Mouse (Mus musculus) midbrain, embryonic 13.5 days (tissue): ENCODE measurements at regions not wholly inside any gene's neighbourhood (a gene's known extent, or its start where the extent isn't known, plus 50 kb on each side); places are given as distances from the start of the nearest gene placed in this dataset.

Experiments used
- ATAC-seq: fragments of 200-750 bp; cut with Nextera tagmentation; 2 replicates; pipeline ENCODE4 v1.8.0; 2017; ENCODE audit warnings: mild to moderate bottlenecking, moderate TSS enrichment, moderate library complexity
- H3K27ac ChIP-seq: fragments of 300-500 bp; sonication (generic); 2 replicates; pipeline ENCODE4 v1.5.1; 2015; ENCODE audit warnings: inconsistent platforms, mild to moderate bottlenecking, moderate library complexity
- H3K27me3 ChIP-seq: fragments of 300-500 bp; sonication (generic); 2 replicates; pipeline ENCODE4 v1.6.1; 2015; ENCODE audit warnings: mild to moderate bottlenecking, inconsistent platforms
- H3K36me3 ChIP-seq: fragments of 300-500 bp; sonication (generic); 2 replicates; pipeline ENCODE4 v1.6.1; 2015; ENCODE audit warnings: mild to moderate bottlenecking, inconsistent platforms
- H3K4me1 ChIP-seq: fragments of 300-500 bp; sonication (generic); replicated peaks from 2 replicates; pipeline ENCODE4 v1.6.1; 2015; ENCODE audit warnings: inconsistent platforms
- H3K4me2 ChIP-seq: fragments of 300-500 bp; sonication (generic); replicated peaks from 2 replicates; pipeline ENCODE4 v1.6.1; 2015; ENCODE audit warnings: moderate library complexity, mild to moderate bottlenecking, inconsistent platforms
- H3K4me3 ChIP-seq: fragments of 300-500 bp; sonication (generic); replicated peaks from 2 replicates; pipeline ENCODE4 v1.5.1; 2015; ENCODE audit warnings: mild to moderate bottlenecking, inconsistent platforms
- H3K9ac ChIP-seq: fragments of 300-500 bp; sonication (generic); replicated peaks from 2 replicates; pipeline ENCODE4 v1.6.1; 2015; ENCODE audit warnings: mild to moderate bottlenecking, inconsistent platforms
- H3K9me3 ChIP-seq: fragments of 300-500 bp; sonication (generic); 2 replicates; pipeline ENCODE4 v1.6.1; 2016; ENCODE audit warnings: mild to moderate bottlenecking, inconsistent platforms
- WGBS: fragments of 180-500 bp; shearing (Covaris S2); methylation state at CpG from one replicate; pipeline ENCODE4 v1.1.7; 2015; 5-methylcytosine and 5-hydroxymethylcytosine counted together

DNA sequence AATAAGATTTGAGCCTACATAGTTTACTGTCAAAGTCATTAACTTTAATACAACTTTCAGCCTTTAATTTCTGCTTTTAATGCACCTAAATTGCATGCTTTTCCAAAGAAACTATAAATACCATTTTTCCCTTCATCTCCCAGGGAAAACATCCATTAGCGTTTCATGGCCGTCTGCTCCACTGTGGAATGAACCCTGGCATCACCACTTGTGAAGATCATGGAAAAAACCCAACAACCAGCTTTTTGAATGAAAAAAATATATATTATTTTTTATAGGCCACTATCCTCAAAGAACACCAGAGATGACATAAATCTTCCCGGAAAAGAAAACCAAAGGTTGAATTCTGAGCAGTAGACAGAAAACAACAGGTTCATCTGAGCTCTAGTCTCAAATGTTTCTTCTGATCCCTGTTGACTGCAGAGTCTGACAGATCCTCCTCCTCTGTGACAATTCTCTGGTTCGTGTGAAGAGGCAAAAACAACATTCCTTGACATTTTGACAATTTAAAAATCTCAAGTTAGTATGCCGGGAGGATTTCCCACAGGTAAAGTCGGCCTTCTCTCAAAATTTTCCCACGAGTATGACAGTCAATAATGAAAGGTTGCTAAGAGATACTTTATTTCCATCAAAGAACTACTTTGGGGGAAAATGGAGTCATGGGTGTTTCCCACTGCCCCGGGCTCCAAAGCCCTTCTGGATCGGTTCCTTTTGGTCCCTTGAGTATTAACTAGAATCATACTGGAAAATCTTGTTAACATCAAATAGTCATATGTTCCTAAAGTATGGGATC, 119.7 kb upstream of the Cpm start:
- no peaks in the 10 kb centered on the region; the same call in 1 of the 2 replicates for H3K27me3 ChIP-seq
- no peaks in the 10 kb centered on the region; the same call in 1 of the 2 replicates for H3K9me3 ChIP-seq
- H3K4me2 ChIP-seq, result no peak overlapping the region
- H3K9ac ChIP-seq, result no peak overlapping the region
- H3K4me1 ChIP-seq, result no peaks in the 10 kb centered on the region
- 84% methylated on average over 9 of the region's 9 CpGs for WGBS
- ATAC-seq, result no peak
- H3K27ac ChIP-seq, result no peak overlapping the region
- H3K4me3 ChIP-seq, result no peak overlapping the region
- H3K36me3 ChIP-seq, result no peaks in the 10 kb centered on the region

DNA sequence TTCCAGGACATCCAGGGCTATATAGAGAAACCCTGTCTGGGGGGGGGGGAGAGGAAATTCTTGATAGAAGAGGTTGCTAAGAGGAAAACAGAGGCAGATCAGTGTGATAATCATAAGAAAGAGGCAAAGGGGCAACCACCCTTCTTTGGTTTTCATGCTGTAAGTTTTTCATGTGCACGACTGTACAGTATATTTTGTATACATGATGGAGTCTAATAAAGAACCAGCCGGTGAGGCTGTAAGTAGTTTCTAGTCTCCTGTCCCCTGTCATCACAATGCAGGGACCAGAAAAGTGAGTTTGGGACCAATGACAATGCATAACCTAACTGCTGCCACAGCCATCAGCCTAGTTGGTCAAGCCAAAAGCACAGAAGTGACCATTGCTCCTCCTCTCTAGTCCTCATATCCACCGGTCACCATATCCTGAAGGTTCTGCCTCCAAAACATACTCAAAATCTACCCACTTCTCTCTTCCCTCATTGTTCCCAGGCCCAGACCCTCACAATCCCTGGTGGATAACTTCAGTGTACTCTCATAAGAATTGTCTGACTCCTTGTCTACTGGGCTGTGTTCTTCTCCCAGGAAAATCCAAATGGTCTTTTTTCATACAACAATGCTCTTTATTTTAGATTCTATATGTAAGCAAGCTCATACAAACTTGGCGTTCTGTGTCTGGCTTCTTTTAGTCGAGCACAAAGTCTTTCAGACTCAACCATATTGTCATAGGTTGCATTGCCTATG, 122.9 kb upstream of the Cpm start:
- no peak overlapping the region for H3K27ac ChIP-seq
- WGBS, result 91% methylated on average over 5 of the region's 5 CpGs
- no peaks in the 10 kb centered on the region for H3K4me1 ChIP-seq
- no peak for ATAC-seq
- H3K4me3 ChIP-seq, result no peak overlapping the region
- no peak overlapping the region for H3K9ac ChIP-seq
- H3K27me3 ChIP-seq, result no peaks in the 10 kb centered on the region; the same call in 1 of the 2 replicates
- no peaks in the 10 kb centered on the region for H3K36me3 ChIP-seq
- H3K4me2 ChIP-seq, result no peak overlapping the region
- no peaks in the 10 kb centered on the region for H3K9me3 ChIP-seq

DNA sequence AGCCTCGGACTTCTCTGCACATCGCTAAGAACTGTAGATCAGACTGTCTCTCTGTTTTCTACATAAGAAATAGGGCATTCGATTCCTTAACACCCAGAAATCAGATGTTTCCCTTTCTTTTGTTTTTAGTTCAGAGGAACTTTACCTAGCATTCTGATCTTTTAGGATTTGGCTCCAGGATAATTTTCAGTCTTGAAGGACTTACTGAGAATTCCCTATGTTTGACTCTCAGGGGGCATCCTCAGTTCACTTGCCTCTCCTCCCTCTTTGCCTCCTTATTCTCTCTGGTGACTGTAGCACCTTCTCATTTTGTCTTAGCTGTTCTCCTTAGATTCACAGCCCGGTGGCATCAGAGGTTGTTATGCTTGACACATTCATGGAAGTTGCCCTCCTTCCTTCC, 123.8 kb upstream of the Cpm start:
- 88% methylated on average over 4 of the region's 4 CpGs for WGBS
- no peak for ATAC-seq
- H3K9me3 ChIP-seq, result no peaks in the 10 kb centered on the region

DNA sequence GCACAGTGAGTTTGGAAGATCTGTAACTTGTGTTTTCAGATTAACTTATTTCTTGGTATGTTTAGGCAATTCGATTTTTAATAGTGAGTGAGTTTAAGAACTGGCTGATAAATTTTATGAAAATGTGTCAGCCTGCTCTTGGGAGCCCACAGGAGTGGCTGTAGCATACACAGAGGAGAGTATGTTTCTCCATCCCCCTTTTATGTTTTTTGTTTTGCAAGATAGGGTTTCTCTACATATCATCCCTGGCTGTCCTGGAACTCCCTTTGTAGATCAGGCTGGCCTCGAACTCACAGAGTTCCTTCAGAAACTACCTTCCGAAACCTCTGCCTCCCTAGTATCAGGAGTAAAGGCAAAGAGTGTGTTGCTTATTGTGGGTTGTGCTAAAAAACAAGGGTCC, 124.2 kb upstream of the Cpm start:
- Histone ChIP-seq H3K4me3 (no peak overlapping the region), H3K27ac (no peak overlapping the region), H3K4me2 (no peak overlapping the region), H3K27me3 (no peaks in the 10 kb centered on the region; the same call in 1 of the 2 replicates), H3K36me3 (no peaks in the 10 kb centered on the region), H3K9ac (no peak overlapping the region), H3K9me3 (no peaks in the 10 kb centered on the region), H3K4me1 (no peaks in the 10 kb centered on the region)
- 96% methylated on average over 3 of the region's 3 CpGs for WGBS
- no peak for ATAC-seq

More for the DNA sequence above, 123.8 kb upstream of the Cpm start:
- no peak overlapping the region for H3K4me3 ChIP-seq
- no peaks in the 10 kb centered on the region for H3K36me3 ChIP-seq
- H3K27me3 ChIP-seq, result no peaks in the 10 kb centered on the region; the same call in 1 of the 2 replicates
- H3K4me1 ChIP-seq, result no peaks in the 10 kb centered on the region
- no peak overlapping the region for H3K27ac ChIP-seq
- H3K9ac ChIP-seq, result no peak overlapping the region
- no peak overlapping the region for H3K4me2 ChIP-seq

DNA sequence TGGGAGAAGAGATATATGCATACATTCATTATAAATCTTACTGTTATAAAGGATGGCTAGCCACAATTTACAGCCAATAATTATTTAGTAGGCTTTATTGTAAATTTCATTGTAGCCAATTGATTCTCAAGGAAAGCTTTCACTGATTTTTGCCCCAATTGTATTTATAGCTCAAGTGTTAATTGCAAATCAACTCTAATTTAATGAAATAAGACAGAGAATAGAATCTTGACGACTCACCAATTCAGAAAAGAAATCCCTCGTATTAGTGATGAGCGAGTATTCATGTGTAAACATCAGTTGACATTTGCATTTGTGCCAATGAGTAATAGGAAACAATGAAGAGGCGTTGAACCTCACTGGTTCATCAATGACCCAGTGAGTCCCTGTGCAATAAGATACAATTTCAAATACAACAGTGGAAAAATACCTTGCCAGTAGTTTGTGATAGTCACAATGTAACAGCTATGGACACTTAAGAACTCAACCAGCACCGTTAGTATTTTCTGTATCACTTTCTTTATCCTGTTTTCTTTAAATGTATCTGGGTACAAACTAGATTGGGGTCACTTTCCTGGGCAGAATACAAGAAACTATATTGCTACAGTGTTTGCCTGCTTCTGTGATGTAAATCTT, 124.6 kb upstream of the Cpsf6 start:
- Histone ChIP-seq H3K4me1 (no peaks in the 10 kb centered on the region), H3K4me3 (no peak overlapping the region), H3K27me3 (no peaks in the 10 kb centered on the region; the same call in 1 of the 2 replicates), H3K36me3 (no peaks in the 10 kb centered on the region), H3K4me2 (no peak overlapping the region), H3K27ac (no peak overlapping the region), H3K9ac (no peak overlapping the region), H3K9me3 (no peaks in the 10 kb centered on the region)
- WGBS, result 77% methylated on average over 5 of the region's 5 CpGs
- ATAC-seq, result no peak

DNA sequence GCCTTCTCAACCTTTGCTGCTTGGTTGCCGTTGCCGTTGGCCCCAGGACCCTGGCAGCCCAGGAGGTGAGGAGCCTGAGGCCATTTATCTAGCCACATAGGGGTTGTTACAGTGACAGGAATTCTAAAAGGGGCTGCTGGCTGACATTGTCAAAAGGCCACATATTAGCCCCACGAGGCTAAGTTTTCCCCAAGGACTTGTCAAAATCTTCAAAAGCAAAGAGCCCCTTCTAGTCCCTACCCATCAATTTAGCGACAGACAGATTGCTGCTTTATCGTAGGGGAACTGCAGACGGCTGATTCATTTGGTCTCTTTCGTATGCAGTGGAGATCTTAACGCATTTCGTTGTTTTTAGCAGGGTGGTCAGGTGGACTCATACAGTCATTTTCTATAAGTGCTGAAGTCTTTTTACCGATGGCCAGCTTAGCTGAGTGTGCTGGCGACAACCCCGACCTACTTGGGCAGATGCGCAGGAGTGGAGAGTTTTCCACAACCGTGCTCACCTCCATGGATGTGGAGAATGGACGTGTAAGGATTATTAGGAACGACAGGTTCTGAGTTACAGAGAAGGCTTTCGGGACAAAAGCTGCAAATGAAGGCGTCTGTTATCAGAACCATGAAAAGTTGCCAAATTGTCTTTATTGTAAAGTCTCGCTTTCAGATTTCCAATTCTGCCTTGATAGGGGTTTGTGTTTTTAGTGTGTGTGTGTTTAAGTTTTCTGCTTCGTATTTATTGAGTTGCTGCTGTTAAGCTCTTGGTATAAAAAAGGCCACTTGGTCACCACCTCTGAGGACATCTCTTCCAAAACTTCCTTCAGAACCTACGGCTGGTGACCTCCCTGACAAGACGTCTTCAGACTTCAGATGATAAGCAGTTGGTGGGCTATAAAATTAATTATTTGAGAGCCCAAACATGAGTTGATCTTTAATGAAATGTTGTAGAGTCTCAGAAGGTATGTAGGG, 123.7 kb upstream of the Cpsf6 start:
- no peaks in the 10 kb centered on the region for H3K4me1 ChIP-seq
- H3K9me3 ChIP-seq, result no peaks in the 10 kb centered on the region
- 82% methylated on average over 22 of the region's 22 CpGs for WGBS
- H3K9ac ChIP-seq, result no peak overlapping the region
- H3K27ac ChIP-seq, result no peak overlapping the region
- peaks cover 1% of the 10 kb centered on the region; the same call in 1 of the 2 replicates for H3K27me3 ChIP-seq
- no peak overlapping the region for H3K4me2 ChIP-seq
- no peaks in the 10 kb centered on the region for H3K36me3 ChIP-seq
- no peak for ATAC-seq
- no peak overlapping the region for H3K4me3 ChIP-seq

DNA sequence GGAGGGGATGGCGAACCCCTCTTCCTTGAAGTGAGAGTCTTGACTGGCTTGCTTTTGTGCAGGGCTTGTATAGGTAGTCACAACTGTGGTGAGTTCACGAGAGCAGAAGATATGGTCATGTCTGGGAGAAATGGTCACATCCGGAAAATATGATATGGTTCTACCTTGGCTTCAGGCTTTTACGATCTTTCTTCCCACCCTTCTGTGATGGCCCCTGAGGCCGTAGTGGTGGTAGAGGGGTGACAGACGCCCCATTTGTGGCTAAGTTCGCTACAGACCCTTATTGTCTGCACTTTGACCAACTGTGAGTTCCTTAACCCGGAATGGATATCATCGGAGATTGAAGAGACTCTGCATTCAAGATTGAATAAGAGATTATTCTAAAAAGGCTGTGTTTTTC, 122.9 kb upstream of the Cpsf6 start:
- no peak for ATAC-seq
- no peaks in the 10 kb centered on the region for H3K36me3 ChIP-seq
- H3K4me2 ChIP-seq, result no peak overlapping the region
- no peak overlapping the region for H3K4me3 ChIP-seq
- H3K9me3 ChIP-seq, result no peaks in the 10 kb centered on the region
- no peak overlapping the region for H3K9ac ChIP-seq
- H3K27me3 ChIP-seq, result peaks cover 9% of the 10 kb centered on the region; the same call in 1 of the 2 replicates
- H3K27ac ChIP-seq, result no peak overlapping the region
- WGBS, result 87% methylated on average over 9 of the region's 9 CpGs
- H3K4me1 ChIP-seq, result no peaks in the 10 kb centered on the region

DNA sequence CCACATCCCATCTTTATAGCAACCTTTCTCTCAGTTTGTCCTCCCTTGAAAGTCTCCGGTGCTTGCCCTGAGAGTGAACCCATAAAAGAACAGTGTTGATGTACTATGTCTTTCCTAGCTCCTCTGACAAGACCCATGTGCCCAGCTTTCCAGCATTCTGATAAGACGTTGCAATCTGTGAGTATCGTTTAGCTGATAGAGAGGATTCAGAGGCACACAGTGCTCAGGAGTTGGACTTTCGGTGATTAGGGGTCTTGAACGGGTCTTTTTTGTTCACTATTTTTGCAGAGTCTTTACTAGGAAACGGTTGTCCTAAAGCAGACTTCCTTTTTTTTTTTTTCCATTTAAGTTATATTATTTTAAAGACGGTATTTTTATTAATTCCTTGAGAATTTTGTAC, 122.3 kb upstream of the Cpsf6 start:
- no peak overlapping the region for H3K4me2 ChIP-seq
- H3K4me1 ChIP-seq, result no peaks in the 10 kb centered on the region
- 94% methylated on average over 7 of the region's 7 CpGs for WGBS
- peaks cover 9% of the 10 kb centered on the region; the same call in 1 of the 2 replicates for H3K27me3 ChIP-seq
- no peak overlapping the region for H3K4me3 ChIP-seq
- no peak overlapping the region for H3K27ac ChIP-seq
- H3K9ac ChIP-seq, result no peak overlapping the region
- no peaks in the 10 kb centered on the region for H3K36me3 ChIP-seq
- no peaks in the 10 kb centered on the region for H3K9me3 ChIP-seq
- ATAC-seq, result no peak

DNA sequence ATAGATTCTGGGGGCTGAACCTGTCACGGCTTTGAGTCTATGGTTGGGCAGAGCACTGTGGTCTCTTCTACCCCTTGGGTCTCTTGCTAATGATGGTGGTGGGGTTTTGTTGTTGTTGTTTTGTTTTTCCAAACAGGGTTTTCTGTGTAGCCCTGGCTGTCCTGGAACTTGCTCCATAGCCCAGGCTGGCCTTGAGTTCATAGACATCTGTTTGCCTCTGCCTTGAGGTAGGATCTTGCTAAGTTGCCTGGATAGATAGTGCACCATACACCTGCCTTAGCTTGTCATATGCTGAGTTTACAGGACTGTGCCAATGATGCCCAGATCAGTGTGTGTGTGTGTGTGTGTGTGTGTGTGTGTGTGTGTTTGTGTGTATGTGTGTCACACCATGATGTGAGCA, 121.6 kb upstream of the Cpsf6 start:
- Histone ChIP-seq H3K9me3 (no peaks in the 10 kb centered on the region), H3K4me3 (no peak overlapping the region)
- 91% methylated on average over 1 of the region's 1 CpGs for WGBS

DNA sequence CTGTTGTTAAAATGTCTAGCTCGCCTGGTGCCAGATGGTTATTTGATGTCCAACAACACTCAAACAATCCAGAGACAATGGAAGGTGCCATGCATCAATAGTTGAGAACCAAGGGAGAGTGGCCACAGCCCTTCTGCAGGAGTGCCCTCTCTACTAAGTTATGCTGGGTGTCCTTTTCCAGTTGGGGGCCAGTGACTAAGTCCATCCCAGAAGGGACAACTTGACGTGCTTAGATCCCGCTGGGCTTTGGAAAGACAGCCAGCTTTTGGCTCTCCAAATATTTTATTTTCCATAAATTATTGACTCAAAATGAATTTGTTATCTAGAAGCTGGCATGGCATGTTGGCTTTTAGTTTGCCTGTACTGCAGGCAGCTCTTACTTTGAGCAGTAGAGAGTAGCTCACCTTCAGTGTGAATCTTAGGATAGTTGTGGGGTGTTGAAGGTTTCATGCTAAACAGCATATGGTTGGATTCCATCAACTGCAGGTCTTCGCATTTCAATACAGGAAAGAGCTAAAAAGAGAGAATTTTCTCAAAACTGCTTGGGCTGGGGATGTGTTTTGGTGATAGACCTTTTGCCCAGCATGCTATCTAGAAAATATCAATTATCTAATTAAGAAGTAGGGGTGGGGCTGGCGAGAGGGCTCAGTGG, 120.8 kb upstream of the Cpsf6 start:
- H3K4me2 ChIP-seq, result no peak overlapping the region
- H3K4me1 ChIP-seq, result 0 out of 2 replicates have a peak, but pooled peaks cover 3% of the 10 kb centered on the region
- WGBS, result 76% methylated on average over 5 of the region's 5 CpGs
- no peaks in the 10 kb centered on the region for H3K36me3 ChIP-seq
- H3K9ac ChIP-seq, result no peak overlapping the region
- H3K27ac ChIP-seq, result no peak overlapping the region
- H3K9me3 ChIP-seq, result no peaks in the 10 kb centered on the region
- no peak for ATAC-seq
- H3K27me3 ChIP-seq, result peaks cover 9% of the 10 kb centered on the region; the same call in 1 of the 2 replicates
- H3K4me3 ChIP-seq, result no peak overlapping the region

More for the DNA sequence above, 121.6 kb upstream of the Cpsf6 start:
- Histone ChIP-seq H3K9ac (no peak overlapping the region), H3K27ac (no peak overlapping the region), H3K4me1 (no peaks in the 10 kb centered on the region), H3K4me2 (no peak overlapping the region), H3K27me3 (peaks cover 9% of the 10 kb centered on the region; the same call in 1 of the 2 replicates), H3K36me3 (no peaks in the 10 kb centered on the region)
- ATAC-seq, result no peak
